34 mouse cellular contexts compared by ENCODE assay signal in genomic region chr2:77949521-77949920, GRCm38 (mm10).
"Had no signal": no experiment of that assay in that cellular context is flagged by ENCODE, and none has a peak within 500 bp of the region (broad histone marks: within the 10 kb centered on the region; RNA-seq: fewer than 3 reads in every experiment).

No protein-coding gene starts in this region.

- H3K9me3 ChIP-seq: heart, embryonic 10.5 days; heart, embryonic 13.5 days; heart, embryonic 15.5 days; hindbrain, embryonic 10.5 days; hindbrain, embryonic 13.5 days; hindbrain, embryonic 15.5 days; intestine, embryonic 15.5 days; kidney, embryonic 15.5 days had no signal

- H3K4me2 ChIP-seq: heart, embryonic 12.5 days; heart, embryonic 13.5 days; heart, embryonic 15.5 days; hindbrain, embryonic 12.5 days; hindbrain, embryonic 13.5 days; hindbrain, embryonic 14.5 days; hindbrain, embryonic 15.5 days; intestine, embryonic 15.5 days; kidney, embryonic 15.5 days had no signal

- H3K27ac ChIP-seq: heart, embryonic 10.5 days; heart, embryonic 13.5 days; heart, embryonic 15.5 days; hindbrain, embryonic 10.5 days; hindbrain, embryonic 12.5 days; hindbrain, embryonic 13.5 days; hindbrain, embryonic 14.5 days; hindbrain, embryonic 15.5 days; hindbrain, postnatal 0 days; intestine, embryonic 15.5 days; kidney, embryonic 15.5 days; kidney, postnatal 0 days; layer of hippocampus, adult 2 months; left cerebral cortex, adult 2 months had no signal

- ATAC-seq: hindbrain, postnatal 0 days; inflammation-experienced regulatory T-cells, adult 6 months; intestine, embryonic 15.5 days; intestine, embryonic 16.5 days; intestine, postnatal 0 days had no signal

- H3K9ac ChIP-seq: heart, embryonic 12.5 days; heart, embryonic 13.5 days; heart, embryonic 15.5 days; hindbrain, embryonic 12.5 days; hindbrain, embryonic 13.5 days; hindbrain, embryonic 14.5 days; hindbrain, embryonic 15.5 days; intestine, embryonic 15.5 days; kidney, embryonic 15.5 days had no signal

- H3K36me3 ChIP-seq: heart, embryonic 10.5 days; heart, embryonic 12.5 days; heart, embryonic 13.5 days; heart, embryonic 15.5 days; hindbrain, embryonic 10.5 days; hindbrain, embryonic 12.5 days; hindbrain, embryonic 13.5 days; hindbrain, embryonic 15.5 days; intestine, embryonic 15.5 days; kidney, embryonic 15.5 days had no signal

- DNase-seq: heart, postnatal 10 days; heart, postnatal 14 days; heart, postnatal 36 days; heart, postnatal 4 days; kidney, adult 11 months; kidney, adult 18-20 months; kidney, adult 2 months; kidney, adult 8-10 months; kidney, adult 9 months; kidney, postnatal 10 days; kidney, postnatal 14 days; kidney, postnatal 25 days; kidney, postnatal 36 days; kidney, postnatal 4 days; layer of hippocampus, adult 9-11 months; layer of hippocampus, postnatal 36 days had no signal

- H3K27me3 ChIP-seq: heart, embryonic 12.5 days; heart, embryonic 13.5 days; heart, embryonic 15.5 days; hindbrain, embryonic 12.5 days; hindbrain, embryonic 13.5 days; hindbrain, embryonic 15.5 days; intestine, embryonic 15.5 days; kidney, embryonic 15.5 days had no signal

- H3K4me3 ChIP-seq: heart, embryonic 10.5 days; heart, embryonic 12.5 days; heart, embryonic 13.5 days; heart, embryonic 15.5 days; hindbrain, embryonic 10.5 days; hindbrain, embryonic 12.5 days; hindbrain, embryonic 13.5 days; hindbrain, embryonic 15.5 days; intestine, embryonic 15.5 days; kidney, embryonic 15.5 days; layer of hippocampus, adult 2 months; left cerebral cortex, adult 2 months had no signal
